Mouse (Mus musculus): ENCODE data around the gene Tssk2.

DNA sequence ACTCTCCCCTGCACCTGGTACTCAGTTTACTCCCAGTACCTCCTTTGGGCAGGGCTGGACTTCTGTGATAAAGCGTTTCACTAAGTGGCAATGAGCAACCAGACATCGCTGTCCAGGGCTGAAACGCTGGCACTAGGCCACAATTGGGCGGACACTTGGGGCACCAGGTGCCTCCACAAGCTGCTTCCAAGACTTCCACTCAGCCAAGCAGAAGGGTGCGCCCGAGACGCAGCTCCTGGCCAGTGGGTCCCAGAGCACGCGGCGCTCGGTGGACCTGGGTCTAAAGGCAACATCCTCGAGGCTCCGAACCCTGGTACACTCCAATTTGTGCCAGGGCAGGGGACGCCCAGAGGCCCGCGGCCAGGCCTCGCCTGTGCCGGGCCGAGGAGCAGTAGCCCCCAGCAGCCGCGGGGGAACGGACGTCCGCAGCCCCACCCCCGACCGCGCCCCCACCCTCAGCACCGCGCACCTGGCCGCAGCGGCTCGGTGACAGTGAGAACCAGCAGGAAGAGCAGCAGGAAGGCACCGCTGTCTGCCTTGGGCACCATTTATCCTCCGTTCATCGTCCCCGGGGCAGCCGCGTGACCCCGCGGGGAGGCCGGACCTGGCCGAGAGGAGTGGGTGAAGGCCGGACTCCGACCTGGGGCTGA is 7.4 kb upstream of the Tssk2 start:
- TF ChIP-seq CTCF (conservative IDR thresholded peaks at IDR 0.05; ENCODE audit: insufficient read depth, insufficient read length, low read depth, low read length) (no peak), POLR2A (IDR thresholded peaks at IDR 0.05; ENCODE audit: low read depth, low read length) (no peak)

Data from kidney, adult 2 months (tissue).